Mouse (Mus musculus): ENCODE results near the gene Gm10642. TPM values are rescaled to one million over a fixed set of nuclear protein-coding genes. Genes with fewer than 3 reads are reported as not detected.

Gm10642 gene
- under 1 TPM in 1 of 2 experiments, not detected in 1; 0.26 TPM for total RNA-seq (2021)
- long read RNA-seq, experiment 1: 0 reads
- long read RNA-seq, experiment 2: 0 reads

GRCm38 (mm10) chr9:70656130-70657007 is at the start of gene Gm10642:
Gene Gm10642 (plus strand): TSS chr9:70656251.
- DNase-seq: peak; percentile 60
- intact Hi-C loops (cut with DNase I): loop anchor here (2.0 kb wide), 1 partner anchor 22 kb away; the partner anchor contains the start of gene Adam10
- peak within 1 kb of the TSS; percentile 96 for H3K27ac ChIP-seq
- H3K4me3 ChIP-seq: peak within 1 kb of the TSS; percentile 99
- TF ChIP-seq CTCF (IDR thresholded peaks at IDR 0.05): no peak

DNA sequence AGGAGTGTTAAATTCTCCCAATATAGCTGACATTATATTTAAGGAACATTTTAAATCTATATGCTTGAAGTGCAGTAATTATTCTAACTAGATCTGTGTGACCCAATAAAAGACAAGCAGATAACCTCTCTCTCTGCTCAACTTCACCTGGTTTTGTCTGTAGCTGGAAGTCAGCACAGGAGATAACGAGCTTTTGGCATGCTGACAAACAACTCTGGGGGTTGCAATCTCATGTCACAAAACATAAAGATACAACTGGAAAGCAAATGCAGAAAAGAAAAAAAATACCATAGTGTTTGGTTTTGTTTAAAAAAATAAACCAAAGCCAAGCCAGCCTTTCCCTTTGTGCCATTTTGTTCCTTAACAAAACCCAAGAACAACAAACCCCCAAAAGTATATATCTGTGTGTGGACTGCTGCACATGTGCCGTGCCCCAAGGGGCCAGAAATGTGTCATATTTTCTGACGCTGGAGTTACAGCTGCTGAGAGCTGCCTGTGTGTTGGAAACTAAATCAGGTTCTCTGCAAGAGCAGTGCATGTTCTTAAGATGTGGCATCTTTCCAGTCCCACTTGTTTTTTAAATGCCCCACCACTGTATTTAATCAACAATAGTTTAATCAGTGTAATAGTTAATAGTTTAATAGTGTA is 44.9 kb upstream of the Gm10642 start:
- intact Hi-C loops (cut with DNase I): no loop called here
- DNase-seq: no peak
- TF ChIP-seq CTCF (IDR thresholded peaks at IDR 0.05): no peak
- H3K4me3 ChIP-seq: no peak overlapping the region
- H3K27ac ChIP-seq: no peak overlapping the region

DNA sequence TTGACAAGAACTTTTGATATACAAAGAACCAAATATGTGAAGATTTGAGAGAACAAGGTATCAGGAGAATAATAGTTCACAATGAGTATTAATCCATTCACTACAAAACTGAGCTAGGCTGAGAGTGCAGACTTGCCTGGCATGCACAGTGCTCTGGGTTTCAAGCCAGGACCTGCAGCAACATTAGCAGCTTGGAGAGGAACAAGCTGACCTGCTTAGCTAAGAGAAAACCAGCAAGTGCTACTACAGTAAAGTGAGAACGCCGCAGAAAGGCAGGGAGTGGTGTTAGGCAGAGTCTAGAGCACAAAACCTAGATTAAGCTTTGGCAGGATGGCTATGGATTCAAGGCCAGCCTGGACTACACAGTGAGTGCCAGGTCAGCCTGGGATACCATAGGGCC is 26.3 kb upstream of the Gm10642 start:
- TF ChIP-seq CTCF (IDR thresholded peaks at IDR 0.05): no peak
- intact Hi-C loops (cut with DNase I): no loop called here
- H3K4me3 ChIP-seq: no peak overlapping the region
- DNase-seq: peak; percentile 68
- H3K27ac ChIP-seq: peak overlapping the region; percentile 25

- DNase-seq: no peak
- intact Hi-C loops (cut with DNase I): no loop called here
- H3K4me3 ChIP-seq: no peak overlapping the region
- no peak overlapping the region for H3K27ac ChIP-seq
- no peak for TF ChIP-seq CTCF (IDR thresholded peaks at IDR 0.05)
Observed at GRCm38 (mm10) chr9:70631665-70632064, 24.4 kb upstream of the Gm10642 start.

GRCm38 (mm10) chr9:70636748-70637147 is 19.3 kb upstream of the Gm10642 start:
- intact Hi-C loops (cut with DNase I): no loop called here
- no peak for DNase-seq
- Histone ChIP-seq H3K27ac (no peak overlapping the region), H3K4me3 (no peak overlapping the region)
- no peak for TF ChIP-seq CTCF (IDR thresholded peaks at IDR 0.05)

DNA sequence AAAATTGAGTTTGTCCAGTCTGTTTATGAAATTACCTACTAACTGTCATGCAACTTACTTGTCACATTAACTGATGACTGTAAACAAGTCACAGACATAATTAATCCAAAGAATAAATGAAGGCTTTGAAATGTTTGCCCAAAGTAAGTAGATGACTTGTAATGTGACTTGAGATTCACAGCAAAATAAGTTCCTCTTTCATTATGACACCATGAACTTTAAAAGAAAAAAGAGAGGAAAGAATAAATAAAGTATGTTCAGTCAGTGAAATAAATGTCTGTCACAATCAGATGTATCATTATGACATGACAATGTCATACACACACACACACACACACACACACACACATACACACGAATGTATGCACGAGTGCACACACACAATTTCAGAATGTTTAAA is 5.8 kb upstream of the Gm10642 start:
- intact Hi-C loops (cut with DNase I): no loop called here
- no peak for TF ChIP-seq CTCF (IDR thresholded peaks at IDR 0.05)
- no peak for DNase-seq
- no peak overlapping the region for H3K27ac ChIP-seq
- H3K4me3 ChIP-seq: no peak overlapping the region

- intact Hi-C loops (cut with DNase I): no loop called here
- H3K4me3 ChIP-seq: no peak overlapping the region
- no peak for DNase-seq
- H3K27ac ChIP-seq: no peak overlapping the region
- no peak for TF ChIP-seq CTCF (IDR thresholded peaks at IDR 0.05)
Observed at GRCm38 (mm10) chr9:70650994-70651393, 5.1 kb upstream of the Gm10642 start.

DNA sequence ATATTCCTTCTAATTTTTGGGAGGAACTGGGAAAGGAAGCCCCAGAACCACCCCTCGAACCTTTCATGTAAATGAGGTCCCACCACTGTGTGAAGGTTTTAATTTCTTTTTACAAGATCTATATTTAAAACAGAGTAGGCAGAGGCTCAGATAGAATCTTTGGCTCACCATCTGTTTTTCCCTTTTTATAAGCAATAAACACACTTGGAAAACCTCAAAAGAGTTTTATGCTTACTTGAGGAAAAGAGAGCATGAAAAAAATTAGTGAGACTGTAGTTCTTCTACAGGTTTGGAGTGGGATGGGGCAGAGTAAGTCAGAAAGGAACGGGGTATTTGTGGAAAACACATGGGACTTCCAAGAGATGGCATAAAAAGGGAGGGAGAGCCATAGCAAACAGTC is 3.8 kb upstream of the Gm10642 start:
- DNase-seq: no peak
- intact Hi-C loops (cut with DNase I): no loop called here
- Histone ChIP-seq H3K4me3 (no peak overlapping the region), H3K27ac (no peak overlapping the region)
- TF ChIP-seq CTCF (IDR thresholded peaks at IDR 0.05): no peak

DNA sequence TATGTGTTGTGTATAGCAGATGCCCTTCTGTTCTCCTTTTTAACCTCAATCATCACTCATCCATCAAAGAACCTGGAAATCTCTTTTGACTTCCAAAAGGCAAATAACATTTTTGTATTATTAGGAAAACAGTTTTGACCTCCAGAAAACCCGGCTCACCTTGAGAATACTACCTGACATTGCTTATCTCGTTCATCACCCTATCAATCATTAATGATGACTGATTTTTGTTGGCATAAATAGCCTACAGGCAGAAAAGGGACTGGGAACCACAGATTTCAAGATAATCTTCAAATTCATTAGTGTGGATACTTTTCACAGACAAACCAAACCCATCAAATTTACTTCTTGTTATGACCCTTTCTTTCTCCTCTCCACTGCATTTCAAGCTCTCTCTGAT is 2.2 kb upstream of the Gm10642 start:
- no peak for TF ChIP-seq CTCF (IDR thresholded peaks at IDR 0.05)
- H3K27ac ChIP-seq: no peak overlapping the region
- intact Hi-C loops (cut with DNase I): no loop called here
- no peak overlapping the region for H3K4me3 ChIP-seq
- no peak for DNase-seq

DNA sequence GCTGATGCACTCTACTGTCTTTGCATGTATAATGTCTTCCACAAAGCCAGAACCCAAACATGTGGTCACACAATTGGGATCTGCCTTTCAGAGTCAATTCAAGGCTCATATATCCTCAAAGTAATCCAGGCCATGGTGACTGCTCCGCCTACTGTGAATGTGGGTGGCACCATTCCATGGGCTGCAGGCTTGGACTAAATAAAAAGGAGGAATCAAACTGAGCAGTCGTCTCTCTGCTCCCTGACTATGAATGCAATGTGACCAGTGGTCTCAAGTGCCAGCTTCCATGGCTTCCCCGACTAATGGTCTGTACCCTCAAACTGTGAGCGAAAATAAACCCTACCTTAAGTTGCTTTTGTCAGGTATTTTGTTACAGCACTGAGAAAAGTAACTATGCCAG is 1.6 kb upstream of the Gm10642 start:
- Histone ChIP-seq H3K27ac (no peak overlapping the region), H3K4me3 (no peak overlapping the region)
- intact Hi-C loops (cut with DNase I): no loop called here
- TF ChIP-seq CTCF (IDR thresholded peaks at IDR 0.05): no peak
- no peak for DNase-seq

- H3K4me3 ChIP-seq: peak overlapping the region; percentile 99
- intact Hi-C loops (cut with DNase I): loop anchor here (2.0 kb wide), 1 partner anchor 23 kb away; the partner anchor contains the start of gene Adam10
Observed at GRCm38 (mm10) chr9:70655764-70656129, 304 bp upstream of the Gm10642 start.

DNA sequence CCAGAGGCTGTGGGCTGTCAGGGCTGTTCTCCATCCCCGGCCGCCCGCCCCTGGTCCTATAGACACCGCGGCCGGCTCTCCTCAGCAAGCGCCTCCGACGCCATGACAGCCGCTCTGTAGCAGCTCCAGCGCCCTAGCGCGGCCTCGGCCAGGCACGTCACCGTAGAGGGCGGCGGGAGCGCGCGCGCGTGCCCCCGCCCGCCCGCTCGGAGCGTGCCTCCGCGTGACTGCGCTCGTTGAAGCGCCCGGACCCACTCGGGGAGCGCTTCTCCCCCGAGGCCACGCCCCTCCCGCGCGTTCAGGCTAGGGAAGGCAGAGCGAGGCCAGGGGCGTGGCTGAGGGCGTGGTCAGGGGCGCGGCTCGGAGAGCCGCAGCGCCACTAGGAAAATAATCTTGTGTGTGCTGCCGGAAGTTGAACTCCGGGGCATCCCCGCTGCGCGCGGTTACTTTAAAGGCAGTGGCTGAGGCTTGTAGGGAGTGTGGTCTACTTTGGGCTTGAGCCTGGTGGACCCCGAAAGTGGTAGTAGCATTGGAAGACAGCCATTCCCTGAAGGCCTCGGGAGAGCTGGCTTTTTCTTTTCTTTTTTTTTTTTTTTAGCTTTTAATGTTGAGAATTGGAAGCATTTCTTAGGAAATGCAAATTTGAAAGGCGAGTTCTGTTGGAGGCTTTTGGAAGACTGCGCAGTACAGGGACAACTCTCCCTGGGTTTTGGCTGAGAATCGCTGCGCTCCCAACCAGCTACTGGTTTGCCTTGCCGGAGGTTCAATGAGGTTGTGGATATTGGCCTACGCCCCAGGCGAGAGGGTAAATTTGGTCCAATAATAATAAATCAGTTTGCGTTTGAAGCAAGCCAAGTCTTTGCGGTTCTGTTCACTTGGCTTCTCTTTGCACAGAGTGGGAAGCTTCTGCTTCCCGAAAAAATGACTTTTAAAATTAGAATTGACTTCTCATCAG is 1.2 kb downstream of the Gm10642 start, which contains the start of gene Mindy2:
Mindy2 (minus strand) TSS at position 162 of the 955 bp plus-strand sequence.
- intact Hi-C loops (cut with DNase I): loop anchor here (2.0 kb wide), 1 partner anchor 22 kb away; the partner anchor contains the start of gene Adam10
- Histone ChIP-seq H3K4me3 (peak within 1 kb of the TSS; percentile 99), H3K27ac (peak within 1 kb of the TSS; percentile 96)
- peak; percentile 100 for DNase-seq
- TF ChIP-seq CTCF (IDR thresholded peaks at IDR 0.05): no peak

More at GRCm38 (mm10) chr9:70655764-70656129, 304 bp upstream of the Gm10642 start:
- H3K27ac ChIP-seq: peak overlapping the region; percentile 96; the same call in 1 of the 2 replicates
- no peak for TF ChIP-seq CTCF (IDR thresholded peaks at IDR 0.05)
- no peak for DNase-seq

Measured in gastrocnemius, adult 2 months (tissue).